Mouse (Mus musculus) limb, embryonic 14.5 days (tissue): ENCODE measurements around the gene Rrp8. TPM values are rescaled to one million over a fixed set of nuclear protein-coding genes. Genes with fewer than 3 reads are reported as not detected.
A peak's percentile ranks its signal among the peaks of the same experiment; 100 is the strongest.

Experiments
- ATAC-seq: fragments of 200-750 bp; cut with Nextera tagmentation; 2 replicates; pipeline ENCODE4 v1.8.0; 2017; ENCODE audit warnings: low read depth, moderate number of reproducible peaks, moderate TSS enrichment; ENCODE audit not compliant: low FRiP score
- DNase-seq: peaks from one replicate; pipeline ENCODE4 v3.0.0-alpha.2; 2015; ENCODE audit warnings: low spot score
- H3K27ac ChIP-seq: fragments of 300-500 bp; sonication (generic); replicated peaks from 2 replicates; pipeline ENCODE4 v1.5.1; 2014; ENCODE audit warnings: low read depth, mild to moderate bottlenecking, low read length, moderate library complexity, mixed read lengths
- H3K27me3 ChIP-seq: fragments of 300-500 bp; sonication (generic); 2 replicates; pipeline ENCODE4 v1.6.1; 2014; ENCODE audit warnings: low read length, mixed read lengths; ENCODE audit not compliant: control insufficient read depth, insufficient read depth
- H3K36me3 ChIP-seq: fragments of 300-500 bp; sonication (generic); 2 replicates; pipeline ENCODE4 v1.6.1; 2014; ENCODE audit warnings: mild to moderate bottlenecking, low read length, moderate library complexity, mixed read lengths; ENCODE audit not compliant: control insufficient read depth, insufficient read depth
- H3K4me1 ChIP-seq: fragments of 300-500 bp; sonication (generic); 2 replicates; pipeline ENCODE4 v1.6.1; 2014; ENCODE audit warnings: antibody characterized with exemption, low read length, mixed read lengths; ENCODE audit not compliant: control insufficient read depth, insufficient read depth
- H3K4me2 ChIP-seq: fragments of 300-500 bp; sonication (generic); replicated peaks from 2 replicates; pipeline ENCODE4 v1.6.1; 2014; ENCODE audit warnings: low read depth, mild to moderate bottlenecking, low read length, moderate library complexity; ENCODE audit not compliant: severe bottlenecking
- H3K4me3 ChIP-seq: fragments of 300-500 bp; sonication (generic); replicated peaks from 2 replicates; pipeline ENCODE4 v1.5.1; 2014; ENCODE audit warnings: low read length
- H3K9ac ChIP-seq: fragments of 300-500 bp; sonication (generic); 2 replicates; pipeline ENCODE4 v1.6.1; 2014; ENCODE audit warnings: mild to moderate bottlenecking, low read depth, low read length, moderate library complexity; ENCODE audit not compliant: severe bottlenecking
- H3K9me3 ChIP-seq: fragments of 300-500 bp; sonication (generic); 2 replicates; pipeline ENCODE4 v1.6.1; 2016; ENCODE audit warnings: low read length; ENCODE audit not compliant: control insufficient read depth
- POLR2A ChIP-seq: fragments of 200-500 bp; IDR thresholded peaks from 2 replicates; pipeline ENCODE4 v1.8.0; 2012; ENCODE audit warnings: inconsistent platforms, mild to moderate bottlenecking, moderate library complexity, borderline replicate concordance; ENCODE audit not compliant: insufficient read depth, insufficient read length; ENCODE audit errors: extremely low read depth
- WGBS: fragments of 180-500 bp; shearing (Covaris S2); extraction: QIAGEN DNeasy Blood & Tissue Kit; methylation state at CpG from one replicate; pipeline ENCODE4 v1.1.7; 2014; 5-methylcytosine and 5-hydroxymethylcytosine counted together
- polyA plus RNA-seq, 2 experiments: library from polyadenylated mRNA; depleted of rRNA in 1 of 2; stranded (reverse) in 1 of 2; unstranded in 1 of 2; fragments of >200 nt; fragmentation: Nextera tagmentation in 1 of 2; extraction: Ambion mirVana in 1 of 2; gene quantifications; 2 replicates each; pipeline versions ENCODE4 v1.2.1 to v1.2.3; 2012 to 2014

Gene Rrp8
- polyA plus RNA-seq, 2 experiments = 27.6 to 31.0 TPM

DNA sequence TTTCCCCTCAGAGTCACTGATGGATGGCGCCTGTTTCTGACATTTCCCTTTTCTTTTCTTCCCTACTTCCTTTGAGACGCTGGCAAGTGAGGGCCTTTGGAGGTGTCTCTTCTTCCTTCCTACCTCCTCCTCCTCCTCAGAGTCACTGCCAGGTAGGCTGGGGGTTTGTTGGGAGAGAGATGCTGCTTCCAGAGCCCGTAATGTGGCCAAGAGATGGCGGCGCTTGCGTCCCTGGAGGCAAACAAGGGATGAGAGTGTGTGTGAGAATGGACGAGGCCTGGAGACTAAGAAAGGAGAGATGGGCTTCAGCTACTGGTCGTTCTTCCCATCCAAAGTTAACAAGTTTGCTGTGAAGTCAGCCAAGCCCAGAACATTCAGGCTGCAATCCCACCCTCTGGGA lies 2.4 kb downstream of the Rrp8 start:
- Histone ChIP-seq H3K9ac (no peak overlapping the region), H3K4me2 (no peak overlapping the region; the same call in 1 of the 2 replicates), H3K36me3 (peaks cover 39% of the 10 kb centered on the region), H3K4me1 (peaks cover 25% of the 10 kb centered on the region), H3K9me3 (no peaks in the 10 kb centered on the region), H3K27ac (no peak overlapping the region), H3K27me3 (no peaks in the 10 kb centered on the region), H3K4me3 (no peak overlapping the region)
- no peak for DNase-seq
- TF ChIP-seq POLR2A = no peak
- 88% methylated on average over 8 of the region's 8 CpGs for WGBS
- ATAC-seq = no peak

DNA sequence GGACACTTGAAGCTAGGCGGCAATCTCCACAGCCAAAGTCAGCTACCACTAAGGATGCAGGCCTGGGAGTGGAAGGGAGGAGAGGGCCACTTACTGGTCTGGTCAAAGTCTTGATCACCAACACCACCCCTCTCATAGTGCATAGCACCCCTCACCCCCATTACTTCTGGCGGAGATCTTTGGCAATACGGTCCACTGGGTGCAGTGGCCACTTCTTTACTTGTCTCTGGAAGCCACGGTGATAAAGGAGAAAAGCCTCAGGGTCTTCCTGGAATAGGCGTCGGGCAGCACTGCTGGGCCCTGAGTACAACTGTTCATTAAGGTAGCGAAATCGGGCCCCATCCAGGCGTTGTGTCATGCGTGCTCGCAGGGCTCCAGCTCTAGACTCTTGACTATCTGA lies 3.3 kb downstream of the Rrp8 start:
- DNase-seq = no peak
- Histone ChIP-seq H3K4me2 (no peak overlapping the region), H3K27me3 (no peaks in the 10 kb centered on the region), H3K4me1 (peaks cover 21% of the 10 kb centered on the region), H3K9ac (no peak overlapping the region), H3K9me3 (no peaks in the 10 kb centered on the region), H3K27ac (no peak overlapping the region), H3K36me3 (peaks cover 46% of the 10 kb centered on the region), H3K4me3 (no peak overlapping the region)
- no peak for ATAC-seq
- no peak for TF ChIP-seq POLR2A
- 96% methylated on average over 11 of the region's 11 CpGs for WGBS

DNA sequence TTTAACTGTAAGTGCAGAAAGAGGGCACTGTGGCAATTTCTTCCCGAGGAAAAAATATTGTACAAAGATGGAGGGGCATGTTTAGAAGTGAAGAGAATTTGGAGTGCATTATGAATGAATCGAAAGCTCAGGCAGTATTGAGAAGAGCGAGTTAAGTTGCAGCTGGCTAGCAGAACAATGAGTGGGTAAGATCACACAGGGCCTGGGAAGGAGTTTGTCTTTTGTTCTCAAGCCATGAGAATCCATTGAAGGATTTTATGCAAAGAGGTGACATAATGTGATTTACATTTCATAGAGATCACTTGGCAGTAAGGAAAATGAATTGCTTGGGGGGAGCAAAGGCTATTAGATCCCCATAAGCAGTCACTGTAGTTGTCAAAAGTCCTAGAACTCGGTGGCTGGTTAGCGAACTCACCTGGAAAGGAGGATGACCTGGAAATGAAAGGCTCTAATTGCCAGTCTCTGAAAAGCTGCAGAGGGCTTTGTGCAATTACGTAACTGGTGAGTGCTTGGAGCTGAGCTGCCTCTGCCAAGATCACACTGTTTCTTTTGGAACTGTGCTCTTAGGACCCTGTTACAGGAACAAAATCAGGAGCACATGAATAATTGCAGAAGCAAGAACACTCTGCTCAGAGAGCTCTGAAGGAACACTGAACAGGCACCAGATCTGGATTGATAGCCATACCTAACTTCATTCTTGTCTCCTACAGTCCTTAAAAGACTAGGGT lies 8.3 kb downstream of the Rrp8 start:
- ATAC-seq (no peak), DNase-seq (no peak)
- no peaks in the 10 kb centered on the region for H3K9me3 ChIP-seq
- no peak overlapping the region for H3K9ac ChIP-seq
- no peaks in the 10 kb centered on the region for H3K27me3 ChIP-seq
- H3K4me3 ChIP-seq = no peak overlapping the region
- no peak overlapping the region for H3K4me2 ChIP-seq
- no peak for TF ChIP-seq POLR2A
- WGBS = 78% methylated on average over 6 of the region's 6 CpGs
- H3K4me1 ChIP-seq = no peaks in the 10 kb centered on the region
- H3K27ac ChIP-seq = peak overlapping the region; percentile 48
- peaks cover 40% of the 10 kb centered on the region for H3K36me3 ChIP-seq

DNA sequence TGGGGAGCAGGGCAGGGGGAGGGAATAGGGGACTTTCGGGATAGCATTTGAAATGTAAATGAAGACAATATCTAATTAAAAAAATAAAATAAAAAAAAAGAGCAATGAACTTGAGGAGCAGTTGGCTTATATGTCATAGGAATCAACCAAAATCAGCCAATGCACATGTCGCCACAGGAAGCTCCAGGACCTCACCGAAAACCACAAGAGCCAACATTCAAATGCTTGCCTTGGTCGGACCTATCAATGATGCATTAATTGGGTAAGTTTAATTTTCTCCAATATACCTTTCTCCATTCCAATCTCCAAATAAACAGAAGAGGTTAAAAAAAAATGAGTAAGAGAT lies 10.2 kb downstream of the Rrp8 start:
- Histone ChIP-seq H3K36me3 (peaks cover 21% of the 10 kb centered on the region), H3K27me3 (no peaks in the 10 kb centered on the region), H3K9ac (no peak overlapping the region), H3K9me3 (no peaks in the 10 kb centered on the region), H3K4me3 (no peak overlapping the region), H3K27ac (no peak overlapping the region), H3K4me2 (no peak overlapping the region), H3K4me1 (no peaks in the 10 kb centered on the region)
- no peak for TF ChIP-seq POLR2A
- ATAC-seq = no peak
- DNase-seq = no peak
- 90% methylated on average over 4 of the region's 4 CpGs for WGBS

DNA sequence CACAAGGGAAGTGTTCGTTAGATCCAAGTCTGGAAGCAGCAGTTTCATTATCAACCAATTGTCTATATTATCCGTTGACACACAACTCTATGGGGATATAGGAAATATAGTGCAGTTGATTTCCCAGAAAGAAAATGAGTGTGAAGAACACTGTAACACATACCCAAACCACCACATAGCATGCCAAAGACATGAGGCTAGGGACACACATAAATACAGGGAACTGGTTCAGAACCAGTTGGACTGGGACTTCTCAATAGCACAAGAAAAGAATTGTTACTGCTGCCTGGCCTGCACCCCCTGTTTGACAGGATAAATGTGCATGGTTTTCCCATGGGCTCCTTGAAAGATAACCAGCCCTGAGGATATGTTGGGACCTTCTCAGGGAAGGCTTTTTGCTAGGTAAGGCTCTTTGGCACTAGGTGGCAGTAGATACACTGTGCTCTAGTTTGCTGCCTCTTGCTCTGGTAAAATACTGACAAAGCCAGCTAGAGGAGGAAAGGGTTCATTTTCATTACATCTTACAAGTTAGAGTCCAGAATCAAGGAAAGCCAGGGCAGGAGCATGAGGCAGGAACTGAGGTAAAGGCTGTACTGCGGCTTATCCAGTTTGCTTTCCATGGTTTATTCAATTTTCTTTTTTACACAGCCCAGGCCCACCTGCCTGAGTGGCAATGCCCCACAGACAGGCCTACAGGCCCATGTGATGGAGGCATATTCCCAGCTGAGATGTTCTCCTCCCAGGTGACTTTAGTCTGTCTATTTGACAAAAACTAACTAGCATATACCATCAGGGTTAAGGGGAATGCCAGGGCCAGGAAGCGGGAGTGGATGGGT lies 10.8 kb downstream of the Rrp8 start:
- no peak for TF ChIP-seq POLR2A
- Histone ChIP-seq H3K9me3 (no peaks in the 10 kb centered on the region), H3K27ac (no peak overlapping the region), H3K4me3 (no peak overlapping the region), H3K9ac (no peak overlapping the region), H3K36me3 (peaks cover 15% of the 10 kb centered on the region), H3K4me1 (no peaks in the 10 kb centered on the region), H3K4me2 (no peak overlapping the region), H3K27me3 (no peaks in the 10 kb centered on the region)
- 71% methylated on average over 4 of the region's 4 CpGs for WGBS
- ATAC-seq (peak; percentile 77; the same call in 1 of the 2 replicates), DNase-seq (peak; percentile 76)
